Mouse (Mus musculus): Measurements from ENCODE around the gene Bad. TPM values are rescaled to one million over a fixed set of nuclear protein-coding genes. Genes with fewer than 3 reads are reported as not detected.

Gene Bad
- polyA plus RNA-seq, 1 experiment from 2014 or later, result 43.9 TPM

Other genes with a start within 250 kb of the Bad start
- gene Rps6ka4, start 101.2 kb upstream of the Bad start, polyA plus RNA-seq (2017; shearing (Covaris generic)), result 31.3 TPM
- gene Ccdc88b, start 83.7 kb upstream of the Bad start, polyA plus RNA-seq (2017; shearing (Covaris generic)), result 48.7 TPM
- gene Trmt112, start 32.2 kb upstream of the Bad start, polyA plus RNA-seq (2017; shearing (Covaris generic)), result 234 TPM
- 267 TPM for gene Prdx5, start 31.8 kb upstream of the Bad start, polyA plus RNA-seq (2017; shearing (Covaris generic))
- gene Esrra, start 20.0 kb upstream of the Bad start, polyA plus RNA-seq (2017; shearing (Covaris generic)), result 6.6 TPM
- not detected for gene Catsperz, start 16.5 kb upstream of the Bad start, polyA plus RNA-seq (2017; shearing (Covaris generic))
- gene Kcnk4, start 7.3 kb upstream of the Bad start, polyA plus RNA-seq (2017; shearing (Covaris generic)), result not detected
- 17.8 TPM for gene Gpr137, start 619 bp downstream of the Bad start, polyA plus RNA-seq (2017; shearing (Covaris generic))
- 32.3 TPM for gene Ppp1r14b, start 33.1 kb downstream of the Bad start, polyA plus RNA-seq (2017; shearing (Covaris generic))
- gene Plcb3, start 34.6 kb downstream of the Bad start, polyA plus RNA-seq (2017; shearing (Covaris generic)), result 7.2 TPM
- 53.6 TPM for gene Fkbp2, start 38.6 kb downstream of the Bad start, polyA plus RNA-seq (2017; shearing (Covaris generic))
- gene Vegfb, start 45.8 kb downstream of the Bad start, polyA plus RNA-seq (2017; shearing (Covaris generic)), result 1.2 TPM
- gene Dnajc4, start 50.7 kb downstream of the Bad start, polyA plus RNA-seq (2017; shearing (Covaris generic)), result 66.9 TPM
- gene Nudt22, start 54.3 kb downstream of the Bad start, polyA plus RNA-seq (2017; shearing (Covaris generic)), result 38.9 TPM
- gene Trpt1, start 54.3 kb downstream of the Bad start, polyA plus RNA-seq (2017; shearing (Covaris generic)), result 8.5 TPM
- 429 TPM for gene Fermt3, start 77.6 kb downstream of the Bad start, polyA plus RNA-seq (2017; shearing (Covaris generic))
- 157 TPM for gene Stip1, start 98.1 kb downstream of the Bad start, polyA plus RNA-seq (2017; shearing (Covaris generic))
- gene Macrod1, start 114.9 kb downstream of the Bad start, polyA plus RNA-seq (2017; shearing (Covaris generic)), result 2.8 TPM
- gene Flrt1, start 163.9 kb downstream of the Bad start, polyA plus RNA-seq (2017; shearing (Covaris generic)), result 0.05 TPM

Measured in CD4-positive, CD25-positive, alpha-beta regulatory T cell, adult 9 weeks (primary cell).